Mouse (Mus musculus): ENCODE data around the gene H2-DMb1. TPM values are rescaled to one million over a fixed set of nuclear protein-coding genes. Genes with fewer than 3 reads are reported as not detected.
"Not testable (repeated sequence)": the region's sequence is repeated elsewhere in the genome, so short reads cannot be mapped to it uniquely, and the experiment has no call there.

The H2-DMb1 gene
- polyA plus RNA-seq, 1 experiment from 2014 or later, result 0.76 TPM

GRCm38 (mm10) chr17:34139416-34139815 lies 13.5 kb upstream of the H2-DMb1 start:
- DNase-seq (ENCODE audit: low spot score) (peak; percentile 40), ATAC-seq (ENCODE audit: low FRiP score) (no peak)
- WGBS, result 2% methylated on average over 16 of the region's 16 CpGs
- Histone ChIP-seq H3K27ac (no peak overlapping the region), H3K36me3 (replicated peaks; ENCODE audit: control insufficient read depth, insufficient read depth) (no peaks in the 10 kb centered on the region), H3K4me2 (replicated peaks) (peak overlapping the region; percentile 50), H3K9me3 (ENCODE audit: control insufficient read depth, low read length) (no peaks in the 10 kb centered on the region), H3K4me1 (replicated peaks; ENCODE audit: control insufficient read depth, insufficient read depth, low read length) (peaks cover 10% of the 10 kb centered on the region; the same call in 1 of the 2 replicates), H3K27me3 (ENCODE audit: control insufficient read depth, insufficient read depth, low read length) (peaks cover 42% of the 10 kb centered on the region), H3K4me3 (replicated peaks; ENCODE audit: low read length) (peak overlapping the region; percentile 16), H3K9ac (peak overlapping the region; percentile 8; the same call in 1 of the 2 replicates)

GRCm38 (mm10) chr17:34140240-34140639 lies 12.6 kb upstream of the H2-DMb1 start:
- DNase-seq (ENCODE audit: low spot score), result no peak
- Histone ChIP-seq H3K36me3 (replicated peaks; ENCODE audit: control insufficient read depth, insufficient read depth) (no peaks in the 10 kb centered on the region), H3K9me3 (ENCODE audit: control insufficient read depth, low read length) (no peaks in the 10 kb centered on the region), H3K4me1 (replicated peaks; ENCODE audit: control insufficient read depth, insufficient read depth, low read length) (peaks cover 10% of the 10 kb centered on the region; the same call in 1 of the 2 replicates), H3K27ac (no peak overlapping the region), H3K4me2 (replicated peaks) (no peak overlapping the region), H3K4me3 (replicated peaks; ENCODE audit: low read length) (no peak overlapping the region), H3K9ac (no peak overlapping the region), H3K27me3 (ENCODE audit: control insufficient read depth, insufficient read depth, low read length) (peaks cover 42% of the 10 kb centered on the region)
- 24% methylated on average over 5 of the region's 5 CpGs for WGBS
- ATAC-seq (ENCODE audit: low FRiP score), result no peak

DNA sequence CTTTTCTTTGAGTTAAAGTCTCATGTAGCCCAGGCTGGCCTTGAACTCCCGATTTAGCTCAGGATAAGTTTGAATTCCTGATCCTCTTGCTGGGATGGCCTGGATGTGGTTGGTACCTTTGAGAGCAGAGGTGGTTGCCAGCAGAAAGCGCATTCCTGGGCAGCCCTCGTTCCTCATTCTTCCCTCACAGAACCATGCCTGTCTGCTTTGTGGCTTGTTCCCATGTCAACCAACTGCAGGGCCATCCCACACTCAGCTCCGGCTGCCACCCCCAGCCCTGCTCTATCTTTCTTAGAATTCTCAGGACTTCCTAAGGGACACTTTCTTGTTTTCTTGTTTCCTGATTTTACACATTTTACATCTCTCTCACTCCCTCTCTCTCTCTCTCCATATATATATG lies 11.4 kb upstream of the H2-DMb1 start:
- Histone ChIP-seq H3K27me3 (ENCODE audit: control insufficient read depth, insufficient read depth, low read length) (peaks cover 42% of the 10 kb centered on the region), H3K9ac (no peak overlapping the region), H3K9me3 (ENCODE audit: control insufficient read depth, low read length) (no peaks in the 10 kb centered on the region), H3K4me2 (replicated peaks) (no peak overlapping the region), H3K4me3 (replicated peaks; ENCODE audit: low read length) (no peak overlapping the region), H3K27ac (no peak overlapping the region), H3K36me3 (replicated peaks; ENCODE audit: control insufficient read depth, insufficient read depth) (no peaks in the 10 kb centered on the region), H3K4me1 (replicated peaks; ENCODE audit: control insufficient read depth, insufficient read depth, low read length) (peaks cover 10% of the 10 kb centered on the region; the same call in 1 of the 2 replicates)
- ATAC-seq (ENCODE audit: low FRiP score), result no peak
- 50% methylated on average over 4 of the region's 4 CpGs for WGBS
- DNase-seq (ENCODE audit: low spot score), result no peak

DNA sequence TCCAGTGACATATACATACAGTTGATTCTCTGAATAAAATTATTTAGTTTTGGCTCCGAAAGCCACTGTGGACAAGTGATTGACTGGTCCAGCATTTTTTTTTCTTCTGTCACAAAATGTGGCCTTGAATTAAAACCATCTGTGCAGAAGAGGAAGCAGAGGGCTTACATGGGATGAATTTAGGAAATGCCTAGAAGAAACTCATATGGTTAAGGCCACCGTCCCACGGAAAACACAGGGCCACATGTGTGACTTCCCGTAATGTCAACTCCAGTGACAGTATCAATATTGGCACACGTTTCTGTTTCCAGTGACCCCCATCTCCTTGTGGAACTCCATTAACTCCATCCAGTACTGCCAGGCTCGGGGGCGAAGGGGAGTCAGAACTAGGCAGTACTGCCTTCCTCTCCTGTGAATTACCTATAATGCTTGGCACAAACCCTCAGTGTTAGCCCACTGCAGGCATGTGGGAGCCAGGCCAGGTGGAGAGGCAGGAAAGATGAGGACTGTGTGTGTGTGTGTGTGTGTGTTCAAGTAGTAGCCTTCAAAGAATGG lies 10.3 kb upstream of the H2-DMb1 start:
- no peak for ATAC-seq (ENCODE audit: low FRiP score)
- Histone ChIP-seq H3K9me3 (ENCODE audit: control insufficient read depth, low read length) (no peaks in the 10 kb centered on the region), H3K4me1 (replicated peaks; ENCODE audit: control insufficient read depth, insufficient read depth, low read length) (peaks cover 10% of the 10 kb centered on the region; the same call in 1 of the 2 replicates), H3K27ac (no peak overlapping the region), H3K4me3 (replicated peaks; ENCODE audit: low read length) (no peak overlapping the region), H3K9ac (no peak overlapping the region), H3K36me3 (replicated peaks; ENCODE audit: control insufficient read depth, insufficient read depth) (no peaks in the 10 kb centered on the region), H3K27me3 (ENCODE audit: control insufficient read depth, insufficient read depth, low read length) (peaks cover 40% of the 10 kb centered on the region), H3K4me2 (replicated peaks) (no peak overlapping the region)
- no peak for DNase-seq (ENCODE audit: low spot score)
- 80% methylated on average over 7 of the region's 7 CpGs for WGBS

DNA sequence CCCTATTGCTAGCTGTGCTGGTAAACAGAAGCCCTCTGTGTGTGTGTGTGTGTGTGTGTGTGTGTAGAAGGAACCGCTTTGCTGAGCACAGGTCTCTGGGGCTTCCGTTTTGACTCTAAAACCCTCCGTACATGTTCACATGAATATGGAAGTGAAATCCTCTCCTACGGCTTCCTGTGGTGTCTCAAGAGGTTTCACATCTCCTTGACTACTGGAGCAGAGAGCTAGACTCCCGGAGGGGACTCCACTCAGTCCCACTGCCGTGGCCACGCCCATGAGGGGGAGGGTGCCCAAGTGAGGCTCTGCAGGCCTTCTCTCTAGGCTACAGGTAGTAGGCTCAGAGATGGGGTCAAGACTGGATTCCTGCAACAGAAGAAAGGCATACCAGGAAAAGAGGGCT lies 9.8 kb upstream of the H2-DMb1 start, which contains the start of gene H2-DMb2:
H2-DMb2 (plus strand) TSS at position 275 of the 400 bp plus-strand sequence.
- peaks cover 35% of the 10 kb centered on the region for H3K27me3 ChIP-seq (ENCODE audit: control insufficient read depth, insufficient read depth, low read length)
- peaks cover 10% of the 10 kb centered on the region; the same call in 1 of the 2 replicates for H3K4me1 ChIP-seq (replicated peaks; ENCODE audit: control insufficient read depth, insufficient read depth, low read length)
- no peaks in the 10 kb centered on the region for H3K9me3 ChIP-seq (ENCODE audit: control insufficient read depth, low read length)
- DNase-seq (ENCODE audit: low spot score), result no peak
- H3K27ac ChIP-seq, result no peak within 1 kb of the TSS
- 23% methylated on average over 7 of the region's 7 CpGs for WGBS
- H3K9ac ChIP-seq, result no peak within 1 kb of the TSS
- H3K36me3 ChIP-seq (replicated peaks; ENCODE audit: control insufficient read depth, insufficient read depth), result no peaks in the 10 kb centered on the region
- no peak within 1 kb of the TSS for H3K4me2 ChIP-seq (replicated peaks)
- no peak for ATAC-seq (ENCODE audit: low FRiP score)
- no peak within 1 kb of the TSS for H3K4me3 ChIP-seq (replicated peaks; ENCODE audit: low read length)

DNA sequence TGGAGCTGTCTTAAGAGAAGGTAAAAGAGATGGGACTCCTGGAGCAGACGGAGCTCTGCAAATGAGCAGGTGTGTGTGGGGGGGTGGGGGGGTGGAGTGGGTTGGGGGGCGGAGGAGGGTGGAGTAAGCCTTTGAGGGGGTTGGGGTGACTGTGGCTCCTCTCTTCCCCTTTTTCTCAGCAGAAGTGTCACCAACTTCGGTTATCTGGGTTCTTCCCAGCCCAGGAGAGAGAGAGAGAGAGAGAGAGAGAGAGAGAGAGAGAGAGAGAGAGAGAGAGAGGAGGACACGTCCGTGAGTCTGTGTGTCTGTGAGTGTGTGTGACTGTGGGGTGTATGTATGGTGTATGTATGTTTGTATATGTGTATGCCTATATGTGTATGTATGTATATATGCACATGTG lies 9.4 kb upstream of the H2-DMb1 start:
- Histone ChIP-seq H3K27me3 (ENCODE audit: control insufficient read depth, insufficient read depth, low read length) (peaks cover 31% of the 10 kb centered on the region), H3K9me3 (ENCODE audit: control insufficient read depth, low read length) (no peaks in the 10 kb centered on the region), H3K9ac (no peak overlapping the region), H3K27ac (no peak overlapping the region), H3K4me1 (replicated peaks; ENCODE audit: control insufficient read depth, insufficient read depth, low read length) (peaks cover 10% of the 10 kb centered on the region; the same call in 1 of the 2 replicates), H3K36me3 (replicated peaks; ENCODE audit: control insufficient read depth, insufficient read depth) (no peaks in the 10 kb centered on the region), H3K4me3 (replicated peaks; ENCODE audit: low read length) (no peak overlapping the region), H3K4me2 (replicated peaks) (no peak overlapping the region)
- WGBS, result 69% methylated on average over 5 of the region's 5 CpGs
- no peak for DNase-seq (ENCODE audit: low spot score)
- ATAC-seq (ENCODE audit: low FRiP score), result no peak

- not testable (repeated sequence) for ATAC-seq (ENCODE audit: low FRiP score); H3K36me3 ChIP-seq (replicated peaks; ENCODE audit: control insufficient read depth, insufficient read depth); H3K9ac ChIP-seq; H3K27ac ChIP-seq; H3K4me2 ChIP-seq (replicated peaks); H3K4me1 ChIP-seq (replicated peaks; ENCODE audit: control insufficient read depth, insufficient read depth, low read length); H3K9me3 ChIP-seq (ENCODE audit: control insufficient read depth, low read length); H3K4me3 ChIP-seq (replicated peaks; ENCODE audit: low read length); DNase-seq (ENCODE audit: low spot score)
- H3K27me3 ChIP-seq (ENCODE audit: control insufficient read depth, insufficient read depth, low read length), result peaks cover 23% of the 10 kb centered on the region
- WGBS, result 90% methylated on average over 4 of the region's 4 CpGs
Observed at GRCm38 (mm10) chr17:34144221-34144620, 8.7 kb upstream of the H2-DMb1 start.

DNA sequence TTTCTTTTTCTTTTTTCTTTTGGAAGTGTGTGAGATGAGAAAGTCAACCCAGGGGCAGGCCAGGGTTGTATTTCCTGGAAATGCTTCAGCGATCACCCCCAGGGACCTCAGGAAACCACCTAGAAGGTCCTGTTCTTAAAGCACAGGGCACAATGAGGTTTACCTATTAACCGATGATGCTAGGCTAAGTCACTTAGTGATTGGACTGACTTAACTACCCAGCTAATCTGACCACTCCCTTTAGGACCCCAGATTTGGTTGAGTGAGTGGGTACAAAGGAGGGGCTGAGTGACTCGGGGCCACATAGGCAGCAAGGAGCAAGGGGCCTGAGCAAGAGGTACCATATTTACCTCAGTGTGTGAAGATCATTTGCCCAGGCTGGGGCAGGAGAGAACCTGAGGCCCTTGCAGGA lies 7.9 kb upstream of the H2-DMb1 start:
- no peak for DNase-seq (ENCODE audit: low spot score)
- H3K27me3 ChIP-seq (ENCODE audit: control insufficient read depth, insufficient read depth, low read length), result peaks cover 15% of the 10 kb centered on the region
- H3K4me3 ChIP-seq (replicated peaks; ENCODE audit: low read length), result no peak overlapping the region
- no peak overlapping the region for H3K9ac ChIP-seq
- no peak overlapping the region for H3K4me2 ChIP-seq (replicated peaks)
- no peak overlapping the region for H3K27ac ChIP-seq
- H3K36me3 ChIP-seq (replicated peaks; ENCODE audit: control insufficient read depth, insufficient read depth), result no peaks in the 10 kb centered on the region
- no peaks in the 10 kb centered on the region for H3K9me3 ChIP-seq (ENCODE audit: control insufficient read depth, low read length)
- H3K4me1 ChIP-seq (replicated peaks; ENCODE audit: control insufficient read depth, insufficient read depth, low read length), result 0 out of 2 replicates have a peak, but pooled peaks cover 2% of the 10 kb centered on the region
- 66% methylated on average over 3 of the region's 3 CpGs for WGBS
- no peak for ATAC-seq (ENCODE audit: low FRiP score)

DNA sequence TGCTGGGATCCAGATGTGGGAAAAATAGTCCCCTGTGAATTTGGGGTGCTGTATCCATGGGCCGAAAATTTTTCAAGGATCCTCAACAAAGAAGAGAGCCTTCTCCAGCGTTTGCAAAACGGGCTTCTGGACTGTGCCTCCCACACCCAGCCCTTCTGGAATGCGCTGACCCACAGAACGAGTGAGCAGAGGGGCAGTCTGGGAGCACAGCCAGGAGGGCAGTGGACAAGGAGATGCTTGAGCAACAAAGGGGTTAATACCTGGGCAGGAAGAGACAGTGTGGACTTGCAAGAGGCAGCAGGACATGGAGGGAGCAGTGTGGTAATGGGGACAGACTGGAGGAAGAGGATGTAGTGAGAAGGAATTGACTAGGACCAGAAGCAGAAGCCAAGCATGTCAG lies 2.7 kb downstream of the H2-DMb1 start:
- Histone ChIP-seq H3K9me3 (ENCODE audit: control insufficient read depth, low read length) (no peaks in the 10 kb centered on the region), H3K27ac (no peak overlapping the region), H3K4me1 (replicated peaks; ENCODE audit: control insufficient read depth, insufficient read depth, low read length) (no peaks in the 10 kb centered on the region), H3K9ac (no peak overlapping the region), H3K4me3 (replicated peaks; ENCODE audit: low read length) (no peak overlapping the region), H3K36me3 (replicated peaks; ENCODE audit: control insufficient read depth, insufficient read depth) (no peaks in the 10 kb centered on the region), H3K4me2 (replicated peaks) (no peak overlapping the region), H3K27me3 (ENCODE audit: control insufficient read depth, insufficient read depth, low read length) (no peaks in the 10 kb centered on the region)
- DNase-seq (ENCODE audit: low spot score), result no peak
- ATAC-seq (ENCODE audit: low FRiP score), result no peak
- 57% methylated on average over 5 of the region's 5 CpGs for WGBS

Data from hindbrain, embryonic 14.5 days (tissue).